Mouse (Mus musculus): ENCODE measurements around the gene Cdhr3.

Cdhr3 gene

GRCm38 (mm10) chr12:33056574-33056973, 36.1 kb downstream of the Cdhr3 start:
- TF ChIP-seq GATA4 (IDR thresholded peaks at IDR 0.05; ENCODE audit: insufficient replicate concordance, low read length), result no peak

- TF ChIP-seq GATA4 (IDR thresholded peaks at IDR 0.05; ENCODE audit: insufficient replicate concordance, low read length), result no peak
Measured at GRCm38 (mm10) chr12:33056074-33056473, 36.6 kb downstream of the Cdhr3 start.

GRCm38 (mm10) chr12:33053746-33054145, 38.9 kb downstream of the Cdhr3 start:
- TF ChIP-seq GATA4 (IDR thresholded peaks at IDR 0.05; ENCODE audit: insufficient replicate concordance, low read length), result no peak

GRCm38 (mm10) chr12:33053311-33053710, 39.4 kb downstream of the Cdhr3 start:
- no peak for TF ChIP-seq GATA4 (IDR thresholded peaks at IDR 0.05; ENCODE audit: insufficient replicate concordance, low read length)

- TF ChIP-seq GATA4 (IDR thresholded peaks at IDR 0.05; ENCODE audit: insufficient replicate concordance, low read length), result no peak
Measured at GRCm38 (mm10) chr12:33048391-33048790, 44.3 kb downstream of the Cdhr3 start.

GRCm38 (mm10) chr12:33046434-33046833, 46.2 kb downstream of the Cdhr3 start:
- no peak for TF ChIP-seq GATA4 (IDR thresholded peaks at IDR 0.05; ENCODE audit: insufficient replicate concordance, low read length)

GRCm38 (mm10) chr12:33045533-33046361, 46.9 kb downstream of the Cdhr3 start:
- TF ChIP-seq GATA4 (IDR thresholded peaks at IDR 0.05; ENCODE audit: insufficient replicate concordance, low read length), result no peak

GRCm38 (mm10) chr12:33041476-33041875, 51.2 kb downstream of the Cdhr3 start:
- no peak for TF ChIP-seq GATA4 (IDR thresholded peaks at IDR 0.05; ENCODE audit: insufficient replicate concordance, low read length)

- no peak for TF ChIP-seq GATA4 (IDR thresholded peaks at IDR 0.05; ENCODE audit: insufficient replicate concordance, low read length)
Measured at GRCm38 (mm10) chr12:33040811-33041210, 51.9 kb downstream of the Cdhr3 start.

GRCm38 (mm10) chr12:33038676-33039075, 54.0 kb downstream of the Cdhr3 start:
- no peak for TF ChIP-seq GATA4 (IDR thresholded peaks at IDR 0.05; ENCODE audit: insufficient replicate concordance, low read length)

- TF ChIP-seq GATA4 (IDR thresholded peaks at IDR 0.05; ENCODE audit: insufficient replicate concordance, low read length), result no peak
Measured at GRCm38 (mm10) chr12:33035719-33036521, 56.8 kb downstream of the Cdhr3 start.

GRCm38 (mm10) chr12:33035089-33035718, 57.5 kb downstream of the Cdhr3 start:
- TF ChIP-seq GATA4 (IDR thresholded peaks at IDR 0.05; ENCODE audit: insufficient replicate concordance, low read length), result no peak

- no peak for TF ChIP-seq GATA4 (IDR thresholded peaks at IDR 0.05; ENCODE audit: insufficient replicate concordance, low read length)
Measured at GRCm38 (mm10) chr12:33034343-33035088, 58.2 kb downstream of the Cdhr3 start.

GRCm38 (mm10) chr12:33033221-33033620, 59.5 kb downstream of the Cdhr3 start:
- no peak for TF ChIP-seq GATA4 (IDR thresholded peaks at IDR 0.05; ENCODE audit: insufficient replicate concordance, low read length)

GRCm38 (mm10) chr12:33030589-33030988, 62.1 kb downstream of the Cdhr3 start:
- TF ChIP-seq GATA4 (IDR thresholded peaks at IDR 0.05; ENCODE audit: insufficient replicate concordance, low read length), result no peak

Measured in liver, adult (tissue).